Mouse (Mus musculus) CD4-positive helper T cell, adult 2 months (primary cell): ENCODE results near the gene Adgrd1.
A peak's percentile ranks its signal among the peaks of the same experiment; 100 is the strongest.

Experiments used
- DNase-seq: peaks from one replicate; pipeline ENCODE4 v3.0.0-alpha.2; 2012; ENCODE audit warnings: low read depth, missing footprints, low spot score

Gene Adgrd1

GRCm38 (mm10) chr5:129096511-129096910, at the start of gene Adgrd1:
Gene Adgrd1 (plus strand): TSS chr5:129096750.
- DNase-seq, result no peak

GRCm38 (mm10) chr5:129049372-129049771, 47.2 kb upstream of the Adgrd1 start:
- no peak for DNase-seq

- DNase-seq, result no peak
These were observed 44.6 kb upstream of the Adgrd1 start for GRCm38 (mm10) chr5:129051910-129052309.

- DNase-seq, result no peak
These were observed 43.8 kb upstream of the Adgrd1 start for GRCm38 (mm10) chr5:129052636-129053355.

- no peak for DNase-seq
These were observed 41.8 kb upstream of the Adgrd1 start for GRCm38 (mm10) chr5:129054675-129055284.

GRCm38 (mm10) chr5:129059116-129059515, 37.4 kb upstream of the Adgrd1 start:
- DNase-seq, result no peak

- no peak for DNase-seq
These were observed 35.0 kb upstream of the Adgrd1 start for GRCm38 (mm10) chr5:129061579-129061978.

GRCm38 (mm10) chr5:129063037-129063791, 33.3 kb upstream of the Adgrd1 start:
- DNase-seq, result peak; percentile 55

- DNase-seq, result peak; percentile 4
These were observed 32.8 kb upstream of the Adgrd1 start for GRCm38 (mm10) chr5:129063792-129064087.

- DNase-seq, result no peak
These were observed 32.4 kb upstream of the Adgrd1 start for GRCm38 (mm10) chr5:129064186-129064585.

- DNase-seq, result no peak
These were observed 31.2 kb upstream of the Adgrd1 start for GRCm38 (mm10) chr5:129065301-129065700.

- no peak for DNase-seq
These were observed 30.6 kb upstream of the Adgrd1 start for GRCm38 (mm10) chr5:129065946-129066345.

- no peak for DNase-seq
These were observed 29.9 kb upstream of the Adgrd1 start for GRCm38 (mm10) chr5:129066541-129067230.

GRCm38 (mm10) chr5:129067231-129067834, 29.2 kb upstream of the Adgrd1 start:
- no peak for DNase-seq

GRCm38 (mm10) chr5:129071761-129072280, 24.7 kb upstream of the Adgrd1 start:
- no peak for DNase-seq

GRCm38 (mm10) chr5:129073404-129073803, 23.1 kb upstream of the Adgrd1 start:
- DNase-seq, result no peak

GRCm38 (mm10) chr5:129076098-129076497, 20.5 kb upstream of the Adgrd1 start:
- DNase-seq, result no peak

- no peak for DNase-seq
These were observed 19.3 kb upstream of the Adgrd1 start for GRCm38 (mm10) chr5:129077240-129077639.

GRCm38 (mm10) chr5:129081521-129081920, 15.0 kb upstream of the Adgrd1 start:
- DNase-seq, result no peak

GRCm38 (mm10) chr5:129085153-129085552, 11.4 kb upstream of the Adgrd1 start:
- no peak for DNase-seq

- DNase-seq, result no peak
These were observed 4.0 kb upstream of the Adgrd1 start for GRCm38 (mm10) chr5:129092345-129093065.
